Mouse (Mus musculus) ES-Bruce4 (cell line): ENCODE measurements at regions not wholly inside any gene's neighbourhood (a gene's known extent, or its start where the extent isn't known, plus 50 kb on each side); places are given as distances from the start of the nearest gene placed in this dataset.

Experiments
- CTCF ChIP-seq: IDR thresholded peaks from one replicate; pipeline ENCODE4 v1.8.1; 2011; ENCODE audit warnings: low read depth, low read length
- EP300 ChIP-seq: IDR thresholded peaks from 2 replicates; pipeline ENCODE4 v1.6.1; 2011; ENCODE audit warnings: low read depth, low read length; ENCODE audit not compliant: insufficient read depth

DNA sequence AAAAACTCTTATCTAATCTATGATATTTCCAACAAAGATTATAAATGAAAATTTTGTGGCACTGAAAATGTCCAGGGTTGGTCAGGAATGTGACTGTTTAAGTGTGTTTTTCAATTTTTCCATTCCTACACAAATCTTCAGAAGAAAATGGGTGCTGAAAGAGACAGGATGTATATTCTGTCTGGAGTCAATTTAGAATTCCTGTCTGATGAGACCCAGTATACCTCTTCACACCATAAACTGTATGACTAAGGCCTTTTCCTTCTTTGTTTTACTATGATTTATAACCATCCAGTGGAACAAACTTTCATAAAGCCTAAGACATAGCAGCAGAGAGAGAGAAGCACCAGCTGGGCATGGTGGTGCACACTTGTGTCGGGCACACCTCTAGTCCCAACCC, 96.2 kb upstream of the Galnt18 start:
- TF ChIP-seq EP300 = no peak
- TF ChIP-seq CTCF = no peak
